Mouse (Mus musculus): Measurements from ENCODE around the gene Wnt9b. TPM values are rescaled to one million over a fixed set of nuclear protein-coding genes. Genes with fewer than 3 reads are reported as not detected.

The Wnt9b gene
- total RNA-seq, 1 experiment from 2014 or later, result not detected

- ATAC-seq (ENCODE audit: extremely low read depth, insufficient number of reproducible peaks, low FRiP score, poor library complexity, severe bottlenecking), result no peak
Observed at GRCm38 (mm10) chr11:103688980-103689378, 60.6 kb downstream of the Wnt9b start.

DNA sequence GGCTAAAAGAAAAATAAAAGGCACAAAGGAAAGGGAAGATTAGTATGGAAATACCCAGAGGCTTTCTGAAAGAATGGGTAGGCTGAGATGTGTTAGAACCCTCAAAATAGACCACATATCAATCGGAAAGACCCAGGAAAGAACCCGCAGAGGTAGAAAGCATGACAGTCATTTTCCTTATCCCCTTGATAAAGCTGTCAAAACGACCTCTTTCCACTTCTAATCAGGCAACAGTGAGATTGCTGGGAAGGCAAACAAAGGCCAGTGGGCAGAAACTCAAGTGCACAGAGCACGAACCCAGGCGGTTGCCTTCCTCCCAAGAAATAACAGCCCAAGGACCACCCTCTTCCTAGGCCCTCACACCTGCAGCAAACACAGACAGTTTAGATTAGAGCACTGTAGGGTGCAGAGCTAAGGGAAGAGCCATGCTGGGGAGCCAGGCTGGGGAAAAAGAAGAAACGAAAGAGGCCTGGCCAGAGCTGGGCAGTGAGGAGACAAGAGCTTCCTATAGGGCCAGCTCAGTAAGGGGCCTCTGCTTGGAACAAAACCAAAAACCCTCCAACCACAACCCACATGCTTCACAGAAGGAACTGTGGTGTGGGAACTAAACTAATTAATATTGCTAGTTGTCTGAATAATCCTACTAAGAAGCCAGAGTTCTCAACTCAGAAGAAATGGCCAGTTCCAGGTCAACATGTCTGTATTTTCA, 61.2 kb downstream of the Wnt9b start:
- no peak for ATAC-seq (ENCODE audit: extremely low read depth, insufficient number of reproducible peaks, low FRiP score, poor library complexity, severe bottlenecking)

DNA sequence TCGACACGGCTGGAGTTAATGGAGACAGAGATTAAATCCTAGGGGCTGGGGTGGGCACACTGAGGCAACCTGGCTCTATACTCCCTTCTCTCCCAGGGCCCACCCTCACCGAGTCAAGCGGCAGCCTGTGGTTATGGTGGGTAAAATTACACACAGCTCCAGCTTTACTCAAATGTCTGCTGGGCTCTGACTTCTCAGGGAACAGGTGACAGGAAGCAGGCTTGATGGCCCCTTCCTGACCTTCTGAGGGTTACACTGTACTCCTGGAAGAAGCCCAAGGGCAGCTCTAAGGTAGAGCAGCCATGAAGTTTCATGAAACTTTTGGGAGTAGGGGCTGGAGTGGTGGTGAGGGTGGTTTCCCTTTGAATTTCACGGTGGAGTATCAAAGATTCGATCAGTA, 62.9 kb downstream of the Wnt9b start:
- no peak for ATAC-seq (ENCODE audit: extremely low read depth, insufficient number of reproducible peaks, low FRiP score, poor library complexity, severe bottlenecking)

DNA sequence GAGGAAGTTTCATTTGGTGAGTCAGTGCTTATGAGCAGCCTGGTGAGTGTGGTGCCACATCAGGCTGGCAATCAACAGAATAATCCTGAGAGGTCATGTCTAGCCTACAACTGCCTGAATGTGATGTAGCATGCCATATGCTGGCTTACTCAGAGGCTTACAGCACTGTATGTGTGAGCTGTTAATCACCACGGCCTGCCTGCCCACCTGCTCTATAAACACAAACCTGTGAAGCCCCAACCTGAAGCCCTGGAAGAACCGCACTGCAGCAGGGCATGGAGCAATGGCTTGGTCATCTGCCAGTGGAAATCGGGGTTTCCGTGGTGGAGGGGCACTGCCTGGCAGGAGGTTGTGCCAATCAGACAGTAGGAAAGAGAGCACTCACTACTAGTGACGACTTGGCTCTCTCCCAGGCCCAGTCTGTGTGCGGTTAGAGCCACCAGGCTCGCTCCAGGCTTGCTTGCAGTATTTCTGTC, 64.3 kb downstream of the Wnt9b start:
- ATAC-seq (ENCODE audit: extremely low read depth, insufficient number of reproducible peaks, low FRiP score, poor library complexity, severe bottlenecking), result no peak

- no peak for ATAC-seq (ENCODE audit: extremely low read depth, insufficient number of reproducible peaks, low FRiP score, poor library complexity, severe bottlenecking)
Observed at GRCm38 (mm10) chr11:103683667-103684334, 65.8 kb downstream of the Wnt9b start.

Other genes with a start within 250 kb of the Wnt9b start
- gene Lrrc37a, start 245.2 kb downstream of the Wnt9b start, total RNA-seq (2017), result under 0.01 TPM in 1 of 2 replicates, not detected in the other
- gene Gm884, start 128.7 kb downstream of the Wnt9b start, total RNA-seq (2017), result not detected in 2 replicates
- gene Lyzl6, start 110.9 kb downstream of the Wnt9b start, total RNA-seq (2017), result not detected in 2 replicates
- not detected in 2 replicates for gene Rprml, start 100.3 kb downstream of the Wnt9b start, total RNA-seq (2017)
- gene Gosr2, start 51.9 kb downstream of the Wnt9b start, total RNA-seq (2017), result 43.5 and 51.4 TPM in 2 replicates
- gene Wnt3, start 24.3 kb upstream of the Wnt9b start, total RNA-seq (2017), result not detected in 2 replicates
- 89.7 and 114 TPM in 2 replicates for gene Nsf, start 204.2 kb upstream of the Wnt9b start, total RNA-seq (2017)
- gene Arf2, start 216.9 kb upstream of the Wnt9b start, total RNA-seq (2017), result 39.2 and 40.8 TPM in 2 replicates